In genomic region chr10:127291881-127292638, GRCm38 (mm10) we compare ENCODE assay signal across 9 mouse cellular contexts. TPM values are rescaled to one million over a fixed set of nuclear protein-coding genes. Genes with fewer than 3 reads are reported as not detected.
DNase-seq lines count a peak whose midpoint lies in the region; ATAC-seq and TF ChIP-seq lines count a peak whose summit lies in the region.
"Had no signal": no experiment of that assay in that cellular context is flagged by ENCODE, and none has a peak within 500 bp of the region (broad histone marks: within the 10 kb centered on the region; RNA-seq: fewer than 3 reads in every experiment).

No protein-coding gene starts in this region.

- H3K27ac ChIP-seq in kidney, embryonic 16.5 days (ENCODE audit: low read length), result no peak overlapping the region
- no peak overlapping the region for H3K27ac ChIP-seq in kidney, adult 2 months (ENCODE audit: insufficient read depth, low read depth, low read length)
- no peak overlapping the region; the same call in 1 of the 2 replicates for H3K27ac ChIP-seq in hindbrain, embryonic 16.5 days (ENCODE audit: low read depth, low read length)
- H3K27ac ChIP-seq in midbrain, embryonic 15.5 days, result peak overlapping the region; percentile 91; the same call in 1 of the 2 replicates

- DNase-seq in kidney, adult 2 months, result no peak
- peak; percentile 82 for DNase-seq in c-Kit-positive CD71-positive TER-119-negative erythroid progenitor cells, embryonic 14.5 days (ENCODE audit: low read depth)
- DNase-seq in gastrocnemius, postnatal 10 days, result no peak
- DNase-seq in right cerebral cortex, adult 18-20 months, result no peak

- peak overlapping the region; percentile 97 for H3K4me2 ChIP-seq in kidney, embryonic 16.5 days (replicated peaks; ENCODE audit: low read depth, low read length)
- H3K4me2 ChIP-seq in hindbrain, embryonic 16.5 days (ENCODE audit: low read length), result peak overlapping the region; percentile 92
- peak overlapping the region; percentile 87 for H3K4me2 ChIP-seq in midbrain, embryonic 15.5 days

- H3K9me3 ChIP-seq in kidney, embryonic 16.5 days (ENCODE audit: low read length), result no peaks in the 10 kb centered on the region
- no peaks in the 10 kb centered on the region for H3K9me3 ChIP-seq in hindbrain, embryonic 16.5 days (ENCODE audit: control insufficient read depth, low read length)
- no peaks in the 10 kb centered on the region for H3K9me3 ChIP-seq in midbrain, embryonic 15.5 days

- peaks cover 30% of the 10 kb centered on the region for H3K36me3 ChIP-seq in kidney, embryonic 16.5 days (ENCODE audit: insufficient read depth, low read length)
- peaks cover 5% of the 10 kb centered on the region; the same call in 1 of the 2 replicates for H3K36me3 ChIP-seq in kidney, adult 2 months (ENCODE audit: control insufficient read depth, insufficient read depth, low read length)
- peaks cover 21% of the 10 kb centered on the region for H3K36me3 ChIP-seq in hindbrain, embryonic 16.5 days (ENCODE audit: control insufficient read depth, insufficient read depth, low read length)
- H3K36me3 ChIP-seq in midbrain, embryonic 15.5 days (replicated peaks), result peaks cover 31% of the 10 kb centered on the region

- TF ChIP-seq CTCF in kidney, adult 2 months (conservative IDR thresholded peaks at IDR 0.05; ENCODE audit: insufficient read depth, insufficient read length, low read depth, low read length), result no peak

- ATAC-seq in kidney, embryonic 16.5 days (ENCODE audit: low FRiP score, low TSS enrichment), result no peak
- no peak for ATAC-seq in hindbrain, embryonic 16.5 days
- ATAC-seq in midbrain, embryonic 15.5 days (replicated peaks), result no peak
- ATAC-seq in granulocyte monocyte progenitor cell, adult 5-6 weeks (replicated peaks; ENCODE audit: poor library complexity, severe bottlenecking), result no peak

- peak overlapping the region; percentile 81 for H3K9ac ChIP-seq in kidney, embryonic 16.5 days (replicated peaks; ENCODE audit: low read length)
- H3K9ac ChIP-seq in hindbrain, embryonic 16.5 days (ENCODE audit: low read depth, low read length), result peak overlapping the region; percentile 79
- H3K9ac ChIP-seq in midbrain, embryonic 15.5 days, result peak overlapping the region; percentile 69; the same call in 1 of the 2 replicates

- H3K4me3 ChIP-seq in kidney, embryonic 16.5 days (ENCODE audit: low read length), result peak overlapping the region; percentile 59
- H3K4me3 ChIP-seq in kidney, adult 2 months (ENCODE audit: insufficient read depth, low read depth, low read length), result no peak overlapping the region
- H3K4me3 ChIP-seq in hindbrain, embryonic 16.5 days (ENCODE audit: low read length), result peak overlapping the region; percentile 76
- peak overlapping the region; percentile 56 for H3K4me3 ChIP-seq in midbrain, embryonic 15.5 days

- peaks cover 35% of the 10 kb centered on the region for H3K4me1 ChIP-seq in kidney, embryonic 16.5 days (ENCODE audit: insufficient read depth, low read length)
- peaks cover 30% of the 10 kb centered on the region for H3K4me1 ChIP-seq in kidney, adult 2 months (ENCODE audit: control insufficient read depth, insufficient read depth, low read length)
- H3K4me1 ChIP-seq in hindbrain, embryonic 16.5 days (ENCODE audit: control insufficient read depth, insufficient read depth, low read depth, low read length), result peaks cover 28% of the 10 kb centered on the region
- H3K4me1 ChIP-seq in midbrain, embryonic 15.5 days, result peaks cover 43% of the 10 kb centered on the region

- 44% methylated on average over 5 of the region's 5 CpGs for WGBS in kidney, embryonic 16.5 days
- WGBS in kidney, adult 2 months, result 24% methylated on average over 5 of the region's 5 CpGs
- WGBS in hindbrain, embryonic 16.5 days, result 54% methylated on average over 5 of the region's 5 CpGs
- WGBS in midbrain, embryonic 15.5 days, result 38% methylated on average over 5 of the region's 5 CpGs

- no peaks in the 10 kb centered on the region for H3K27me3 ChIP-seq in kidney, embryonic 16.5 days (ENCODE audit: insufficient read depth, low read length)
- no peaks in the 10 kb centered on the region for H3K27me3 ChIP-seq in kidney, adult 2 months (replicated peaks; ENCODE audit: control insufficient read depth, insufficient read depth, low read length)
- H3K27me3 ChIP-seq in hindbrain, embryonic 16.5 days (replicated peaks; ENCODE audit: control insufficient read depth, insufficient read depth, low read length), result no peaks in the 10 kb centered on the region
- H3K27me3 ChIP-seq in midbrain, embryonic 15.5 days (replicated peaks), result no peaks in the 10 kb centered on the region

- TF ChIP-seq POLR2A in kidney, adult 2 months (IDR thresholded peaks at IDR 0.05; ENCODE audit: low read depth, low read length), result no peak

RNA-seq across cellular contexts. Expression of gene Mbd6, which starts 3.2 kb away (rescaled TPM):
- polyA plus RNA-seq in kidney, embryonic 16.5 days (2015; fragmentation: Nextera tagmentation; extraction: Ambion mirVana), result 13.3 and 14.8 TPM in 2 replicates
- 24.6 and 26.8 TPM in 2 replicates for polyA plus RNA-seq in kidney, adult 2 months (2012; rRNA removed)
- polyA plus RNA-seq in hindbrain, embryonic 16.5 days (2015; fragmentation: Nextera tagmentation; extraction: Ambion mirVana), result 11.2 and 11.5 TPM in 2 replicates
- 16.2 and 18.8 TPM in 2 replicates for polyA plus RNA-seq in midbrain, embryonic 15.5 days (2015; fragmentation: Nextera tagmentation; extraction: Ambion mirVana)
- 10 to 100 TPM; 18.7 to 28.9 TPM for total RNA-seq in gastrocnemius, postnatal 10 days (2021)
- total RNA-seq in granulocyte monocyte progenitor cell, adult 5-6 weeks (2014; fragmentation: Nextera tagmentation), result 53.3 and 72.1 TPM in 2 replicates
- total RNA-seq in granulocyte monocyte progenitor cell, adult 5-6 weeks (2017), result 4.1 TPM in 2 replicates

RNA-seq across cellular contexts. Expression of gene Mars, which starts 19.5 kb away (rescaled TPM):
- 115 and 123 TPM in 2 replicates for polyA plus RNA-seq in kidney, embryonic 16.5 days (2015; fragmentation: Nextera tagmentation; extraction: Ambion mirVana)
- 44.4 and 48.3 TPM in 2 replicates for polyA plus RNA-seq in kidney, adult 2 months (2012; rRNA removed)
- polyA plus RNA-seq in hindbrain, embryonic 16.5 days (2015; fragmentation: Nextera tagmentation; extraction: Ambion mirVana), result 108 and 113 TPM in 2 replicates
- polyA plus RNA-seq in midbrain, embryonic 15.5 days (2015; fragmentation: Nextera tagmentation; extraction: Ambion mirVana), result 121 and 123 TPM in 2 replicates
- 10 to 100 TPM; 44.5 to 54.8 TPM for total RNA-seq in gastrocnemius, postnatal 10 days (2021)
- 63.0 and 105 TPM in 2 replicates for total RNA-seq in granulocyte monocyte progenitor cell, adult 5-6 weeks (2014; fragmentation: Nextera tagmentation)
- 193 and 221 TPM in 2 replicates for total RNA-seq in granulocyte monocyte progenitor cell, adult 5-6 weeks (2017)

RNA-seq across cellular contexts. Expression of gene Dctn2, which starts 25.9 kb away (rescaled TPM):
- 206 and 212 TPM in 2 replicates for polyA plus RNA-seq in kidney, embryonic 16.5 days (2015; fragmentation: Nextera tagmentation; extraction: Ambion mirVana)
- polyA plus RNA-seq in kidney, adult 2 months (2012; rRNA removed), result 181 and 184 TPM in 2 replicates
- polyA plus RNA-seq in hindbrain, embryonic 16.5 days (2015; fragmentation: Nextera tagmentation; extraction: Ambion mirVana), result 355 and 358 TPM in 2 replicates
- polyA plus RNA-seq in midbrain, embryonic 15.5 days (2015; fragmentation: Nextera tagmentation; extraction: Ambion mirVana), result 355 and 362 TPM in 2 replicates
- 100 to 1,000 TPM; 117 to 120 TPM for total RNA-seq in gastrocnemius, postnatal 10 days (2021)
- 62.3 and 72.1 TPM in 2 replicates for total RNA-seq in granulocyte monocyte progenitor cell, adult 5-6 weeks (2014; fragmentation: Nextera tagmentation)
- total RNA-seq in granulocyte monocyte progenitor cell, adult 5-6 weeks (2017), result 80.4 and 83.9 TPM in 2 replicates

RNA-seq across cellular contexts. Expression of gene Kif5a, which starts 28.9 kb away (rescaled TPM):
- polyA plus RNA-seq in kidney, embryonic 16.5 days (2015; fragmentation: Nextera tagmentation; extraction: Ambion mirVana), result 0.76 and 1.7 TPM in 2 replicates
- 3.7 and 6.7 TPM in 2 replicates for polyA plus RNA-seq in kidney, adult 2 months (2012; rRNA removed)
- polyA plus RNA-seq in hindbrain, embryonic 16.5 days (2015; fragmentation: Nextera tagmentation; extraction: Ambion mirVana), result 115 and 130 TPM in 2 replicates
- polyA plus RNA-seq in midbrain, embryonic 15.5 days (2015; fragmentation: Nextera tagmentation; extraction: Ambion mirVana), result 99.0 and 103 TPM in 2 replicates
- 1 to 10 TPM; 1.1 to 1.6 TPM for total RNA-seq in gastrocnemius, postnatal 10 days (2021)
- total RNA-seq in granulocyte monocyte progenitor cell, adult 5-6 weeks (2014; fragmentation: Nextera tagmentation), result 1.4 TPM in 1 of 2 replicates, not detected in the other
- 0.30 and 0.31 TPM in 2 replicates for total RNA-seq in granulocyte monocyte progenitor cell, adult 5-6 weeks (2017)
- total RNA-seq: neutrophil, adult 5-6 weeks had no signal

RNA-seq across cellular contexts. Expression of gene Arhgap9, which starts 29.7 kb away (rescaled TPM):
- polyA plus RNA-seq in kidney, embryonic 16.5 days (2015; fragmentation: Nextera tagmentation; extraction: Ambion mirVana), result 2.5 and 2.6 TPM in 2 replicates
- polyA plus RNA-seq in kidney, adult 2 months (2012; rRNA removed), result 2.7 and 6.0 TPM in 2 replicates
- polyA plus RNA-seq in hindbrain, embryonic 16.5 days (2015; fragmentation: Nextera tagmentation; extraction: Ambion mirVana), result 0.79 and 0.81 TPM in 2 replicates
- polyA plus RNA-seq in midbrain, embryonic 15.5 days (2015; fragmentation: Nextera tagmentation; extraction: Ambion mirVana), result 0.87 and 0.99 TPM in 2 replicates
- 1 to 10 TPM; 1.1 to 2.3 TPM for total RNA-seq in gastrocnemius, postnatal 10 days (2021)
- 46.0 and 53.1 TPM in 2 replicates for total RNA-seq in granulocyte monocyte progenitor cell, adult 5-6 weeks (2014; fragmentation: Nextera tagmentation)
- total RNA-seq in granulocyte monocyte progenitor cell, adult 5-6 weeks (2017), result 34.7 and 51.8 TPM in 2 replicates
